Mouse (Mus musculus) erythroblast, embryonic 14.5 days (primary cell): ENCODE results near the gene Fmnl1. TPM values are rescaled to one million over a fixed set of nuclear protein-coding genes. Genes with fewer than 3 reads are reported as not detected.

Source experiments
- H3K27me3 ChIP-seq: 2 replicates; pipeline ENCODE4 v1.6.1; 2012; ENCODE audit warnings: inconsistent platforms; ENCODE audit not compliant: control insufficient read depth
- H3K36me3 ChIP-seq: 2 replicates; pipeline ENCODE4 v1.6.1; 2012; ENCODE audit warnings: mild to moderate bottlenecking, inconsistent platforms; ENCODE audit not compliant: control insufficient read depth
- H3K4me1 ChIP-seq: 2 replicates; pipeline ENCODE4 v1.6.1; 2012; ENCODE audit warnings: inconsistent platforms; ENCODE audit not compliant: control insufficient read depth
- H3K4me3 ChIP-seq: replicated peaks from 2 replicates; pipeline ENCODE3; 2012; ENCODE audit warnings: moderate library complexity, mild to moderate bottlenecking, inconsistent platforms
- H3K9me3 ChIP-seq: 2 replicates; pipeline ENCODE4 v1.6.1; 2012; ENCODE audit warnings: low read length, inconsistent platforms, mixed read lengths; ENCODE audit not compliant: control insufficient read depth
- GATA1 ChIP-seq: IDR thresholded peaks from 2 replicates; pipeline ENCODE4 v1.6.1; 2012; ENCODE audit warnings: low read length, inconsistent platforms, mixed read lengths
- TAL1 ChIP-seq: IDR thresholded peaks from 3 replicates; pipeline ENCODE4 v1.6.1; 2012; ENCODE audit warnings: low read length, inconsistent platforms, mixed read lengths
- polyA plus RNA-seq: library from polyadenylated mRNA; stranded (reverse); fragments of >175 nt; gene quantifications from 2 replicates; pipeline ENCODE4 v1.2.3, GENCODE M21; 2012

The Fmnl1 gene
- polyA plus RNA-seq, 1 experiment, result 0.20 TPM

- H3K4me1 ChIP-seq, result peaks cover 12% of the 10 kb centered on the region
- no peak overlapping the region for H3K4me3 ChIP-seq
- no peaks in the 10 kb centered on the region for H3K9me3 ChIP-seq
- TF ChIP-seq GATA1 (no peak), TAL1 (no peak)
- no peaks in the 10 kb centered on the region for H3K36me3 ChIP-seq
- H3K27me3 ChIP-seq, result no peaks in the 10 kb centered on the region
Measured at GRCm38 (mm10) chr11:103177815-103178485, 7.0 kb downstream of the Fmnl1 start.

- Histone ChIP-seq H3K4me3 (no peak overlapping the region), H3K9me3 (no peaks in the 10 kb centered on the region), H3K4me1 (peaks cover 12% of the 10 kb centered on the region), H3K36me3 (no peaks in the 10 kb centered on the region), H3K27me3 (no peaks in the 10 kb centered on the region)
- no peak for TF ChIP-seq TAL1
- TF ChIP-seq GATA1, result no peak
Measured at GRCm38 (mm10) chr11:103178748-103179147, 7.8 kb downstream of the Fmnl1 start.

GRCm38 (mm10) chr11:103180426-103180825, 9.5 kb downstream of the Fmnl1 start:
- TF ChIP-seq GATA1 (no peak), TAL1 (no peak)
- H3K27me3 ChIP-seq, result no peaks in the 10 kb centered on the region
- no peaks in the 10 kb centered on the region for H3K4me1 ChIP-seq
- no peaks in the 10 kb centered on the region for H3K36me3 ChIP-seq
- no peak overlapping the region for H3K4me3 ChIP-seq
- no peaks in the 10 kb centered on the region for H3K9me3 ChIP-seq

GRCm38 (mm10) chr11:103181349-103181748, 10.4 kb downstream of the Fmnl1 start:
- Histone ChIP-seq H3K4me1 (no peaks in the 10 kb centered on the region), H3K9me3 (no peaks in the 10 kb centered on the region), H3K36me3 (no peaks in the 10 kb centered on the region), H3K4me3 (no peak overlapping the region), H3K27me3 (no peaks in the 10 kb centered on the region)
- no peak for TF ChIP-seq TAL1
- no peak for TF ChIP-seq GATA1

- Histone ChIP-seq H3K4me3 (no peak overlapping the region), H3K27me3 (no peaks in the 10 kb centered on the region), H3K36me3 (no peaks in the 10 kb centered on the region), H3K9me3 (no peaks in the 10 kb centered on the region), H3K4me1 (no peaks in the 10 kb centered on the region)
- TF ChIP-seq TAL1 (no peak), GATA1 (no peak)
Measured at GRCm38 (mm10) chr11:103181911-103182310, 11.0 kb downstream of the Fmnl1 start.

GRCm38 (mm10) chr11:103184891-103185290, 14.0 kb downstream of the Fmnl1 start:
- H3K4me3 ChIP-seq, result no peak overlapping the region
- no peaks in the 10 kb centered on the region for H3K4me1 ChIP-seq
- TF ChIP-seq GATA1, result no peak
- no peak for TF ChIP-seq TAL1
- no peaks in the 10 kb centered on the region for H3K36me3 ChIP-seq
- H3K27me3 ChIP-seq, result no peaks in the 10 kb centered on the region
- H3K9me3 ChIP-seq, result no peaks in the 10 kb centered on the region

GRCm38 (mm10) chr11:103192230-103192955, 21.5 kb downstream of the Fmnl1 start:
- H3K27me3 ChIP-seq, result peaks cover 36% of the 10 kb centered on the region
- no peaks in the 10 kb centered on the region for H3K4me1 ChIP-seq
- H3K36me3 ChIP-seq, result no peaks in the 10 kb centered on the region
- TF ChIP-seq TAL1 (no peak), GATA1 (no peak)
- H3K4me3 ChIP-seq, result no peak overlapping the region
- no peaks in the 10 kb centered on the region for H3K9me3 ChIP-seq

- Histone ChIP-seq H3K9me3 (no peaks in the 10 kb centered on the region), H3K4me1 (no peaks in the 10 kb centered on the region), H3K27me3 (peaks cover 42% of the 10 kb centered on the region), H3K36me3 (no peaks in the 10 kb centered on the region), H3K4me3 (no peak overlapping the region)
- TF ChIP-seq GATA1, result no peak
- TF ChIP-seq TAL1, result no peak
Measured at GRCm38 (mm10) chr11:103192956-103193824, 22.3 kb downstream of the Fmnl1 start.

- no peak overlapping the region for H3K4me3 ChIP-seq
- no peaks in the 10 kb centered on the region for H3K4me1 ChIP-seq
- peaks cover 46% of the 10 kb centered on the region for H3K27me3 ChIP-seq
- no peaks in the 10 kb centered on the region for H3K36me3 ChIP-seq
- TF ChIP-seq GATA1 (no peak), TAL1 (no peak)
- no peaks in the 10 kb centered on the region for H3K9me3 ChIP-seq
Measured at GRCm38 (mm10) chr11:103193825-103194168, 22.9 kb downstream of the Fmnl1 start.
